Mouse (Mus musculus) fat pad, adult 2 months (tissue): ENCODE results near the gene Nudt8.
"Not testable (repeated sequence)": the region's sequence is repeated elsewhere in the genome, so short reads cannot be mapped to it uniquely, and the experiment has no call there.

Experiments used
- DNase-seq: peaks from one replicate; pipeline ENCODE4 v3.0.0-alpha.2; 2011; ENCODE audit warnings: low read depth, low spot score; ENCODE audit errors: extremely low read depth

Gene Nudt8

DNA sequence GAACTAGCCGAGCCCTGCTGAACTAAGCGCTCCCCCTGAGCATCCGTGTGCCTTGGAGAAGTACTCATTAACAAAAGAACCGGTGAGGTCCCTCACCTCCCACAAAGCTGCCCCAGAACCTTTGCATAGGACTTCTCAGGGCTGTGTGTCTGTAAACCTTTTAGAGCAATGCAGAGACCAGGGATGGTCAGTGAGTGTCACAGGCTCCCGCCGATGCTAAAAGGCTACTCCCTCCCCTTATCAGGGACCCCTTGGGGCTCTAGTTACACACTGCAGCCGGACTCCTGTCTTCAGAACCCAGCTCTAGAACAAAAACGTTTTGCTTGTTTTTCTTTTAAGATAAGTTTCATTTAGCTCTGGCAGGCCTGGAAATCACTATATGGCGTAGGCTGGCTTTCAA is 12.7 kb downstream of the Nudt8 start:
- no peak for DNase-seq

- no peak for DNase-seq
These were observed 14.4 kb downstream of the Nudt8 start for GRCm38 (mm10) chr19:4014802-4015201.

GRCm38 (mm10) chr19:4015635-4016034 is 15.3 kb downstream of the Nudt8 start:
- no peak for DNase-seq

GRCm38 (mm10) chr19:4017921-4018587 is 17.7 kb downstream of the Nudt8 start:
- peak; percentile 65 for DNase-seq

GRCm38 (mm10) chr19:4018743-4019583 is 18.6 kb downstream of the Nudt8 start:
- DNase-seq = peak; percentile 36

GRCm38 (mm10) chr19:4023185-4023584 is 22.8 kb downstream of the Nudt8 start:
- no peak for DNase-seq

GRCm38 (mm10) chr19:4027576-4027975 is 27.2 kb downstream of the Nudt8 start:
- DNase-seq = no peak

DNA sequence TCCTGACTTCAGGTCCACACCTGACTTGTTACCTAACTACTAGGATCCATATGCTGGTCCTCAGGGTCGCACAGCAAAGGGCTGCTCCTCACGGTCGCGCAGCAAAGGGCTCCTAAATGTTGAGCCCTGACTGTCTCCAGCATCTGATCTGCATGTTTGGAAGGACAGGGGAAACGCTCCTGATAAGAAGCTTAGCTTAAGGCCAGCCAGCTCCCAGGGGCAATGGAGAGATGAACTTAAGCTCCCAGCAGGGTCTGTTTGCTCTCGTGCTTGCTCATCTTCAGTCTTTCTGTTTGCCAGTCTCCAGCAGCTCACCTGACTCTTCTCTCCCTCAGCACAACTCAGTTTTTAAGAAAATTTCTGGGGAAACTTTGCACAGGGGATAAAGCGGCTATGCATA is 32.3 kb downstream of the Nudt8 start:
- DNase-seq = no peak

- no peak for DNase-seq
These were observed 32.9 kb downstream of the Nudt8 start for GRCm38 (mm10) chr19:4033298-4033697.

GRCm38 (mm10) chr19:4033742-4034141 is 33.4 kb downstream of the Nudt8 start:
- DNase-seq = no peak

DNA sequence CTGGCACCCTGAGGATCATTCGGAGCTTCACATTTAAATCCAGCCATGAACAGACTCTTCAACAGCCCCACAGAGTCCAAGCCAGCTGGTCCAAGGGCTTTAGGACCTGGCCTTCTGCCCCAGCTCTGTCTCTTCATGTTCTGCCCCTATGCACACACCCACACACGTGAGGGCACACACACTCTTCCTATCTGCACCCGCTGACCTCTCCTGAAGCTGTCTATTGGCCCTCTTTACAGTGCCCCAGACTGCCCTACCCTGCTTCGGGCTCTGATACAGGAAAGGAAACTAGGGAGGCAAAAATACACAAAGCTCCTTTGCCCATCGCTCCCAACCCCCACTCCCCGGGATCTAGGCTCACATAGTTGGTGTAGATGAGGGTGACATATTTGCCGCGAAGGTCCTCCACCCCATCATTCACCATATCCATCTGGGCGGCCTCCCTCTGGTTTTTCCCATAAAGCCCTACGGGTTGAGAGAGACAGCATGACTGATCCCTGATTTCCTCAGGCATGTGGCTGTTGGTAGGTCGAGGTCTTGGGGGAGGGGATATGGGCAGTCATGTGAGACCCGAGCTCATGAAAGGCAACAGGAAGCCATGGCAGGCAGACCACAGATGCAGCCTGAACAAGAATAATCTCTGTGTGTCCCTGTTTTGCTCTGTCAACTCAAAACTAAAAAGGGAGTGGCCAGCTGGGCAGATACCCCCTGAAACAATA is 36.1 kb downstream of the Nudt8 start:
- DNase-seq = no peak

DNA sequence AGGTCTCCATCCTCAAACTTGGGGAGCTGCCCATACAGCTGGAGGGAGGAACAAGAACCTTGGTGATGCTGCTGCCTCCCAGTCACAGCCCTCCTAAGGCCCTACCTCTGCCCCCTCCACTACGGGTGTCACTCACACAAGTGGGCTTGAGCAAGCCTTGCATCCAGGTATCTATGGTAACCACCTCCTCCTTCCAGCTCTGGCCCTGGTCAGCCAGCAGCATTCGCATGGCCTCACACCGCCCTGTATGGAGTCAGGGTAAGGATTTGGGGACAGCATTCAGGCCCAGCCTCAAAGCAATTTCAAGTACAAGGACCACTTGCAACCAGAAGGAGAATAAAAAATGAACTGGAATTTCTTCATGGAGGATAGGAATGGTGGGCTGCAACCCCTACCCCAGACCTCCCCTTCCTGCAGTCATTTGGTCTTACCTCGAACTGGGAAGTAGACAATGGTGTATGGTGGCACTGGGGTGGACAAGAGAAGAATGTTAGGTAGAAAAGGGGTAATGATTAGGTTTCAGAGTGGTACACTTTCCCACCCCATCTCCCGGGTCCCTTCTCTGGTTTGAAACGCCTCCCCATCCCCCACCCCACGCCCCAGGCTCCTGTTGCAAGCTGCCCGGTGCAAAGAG is 36.9 kb downstream of the Nudt8 start:
- not testable (repeated sequence) for DNase-seq

GRCm38 (mm10) chr19:4037788-4038232 is 37.4 kb downstream of the Nudt8 start, which contains the start of gene Gstp1:
Gene Gstp1 (minus strand): TSS chr19:4037985.
- DNase-seq = no peak

- not testable (repeated sequence) for DNase-seq
These were observed 40.6 kb downstream of the Nudt8 start for GRCm38 (mm10) chr19:4040941-4041340.

- not testable (repeated sequence) for DNase-seq
These were observed 41.1 kb downstream of the Nudt8 start for GRCm38 (mm10) chr19:4041500-4041899.

GRCm38 (mm10) chr19:4042124-4042523 is 41.7 kb downstream of the Nudt8 start:
- no peak for DNase-seq

DNA sequence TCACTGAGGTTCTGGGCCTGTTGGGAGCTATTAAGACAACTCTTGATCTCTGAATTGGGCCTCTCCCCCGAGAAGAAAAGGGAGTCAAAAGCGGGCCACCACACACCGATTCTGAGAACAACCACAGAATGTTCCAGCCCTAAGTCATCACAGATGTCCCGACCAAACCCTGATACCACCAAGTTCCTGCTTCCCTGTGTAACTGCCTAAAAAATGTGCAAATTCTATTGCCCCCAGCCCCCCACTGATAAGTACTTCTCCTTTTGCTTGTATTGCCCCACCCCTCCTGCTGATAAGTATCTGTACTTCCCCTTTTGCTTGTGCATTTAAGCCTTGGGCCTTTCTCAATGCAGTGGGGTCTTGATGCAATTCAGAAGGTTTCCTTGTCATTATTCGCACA is 43.7 kb downstream of the Nudt8 start:
- not testable (repeated sequence) for DNase-seq

DNA sequence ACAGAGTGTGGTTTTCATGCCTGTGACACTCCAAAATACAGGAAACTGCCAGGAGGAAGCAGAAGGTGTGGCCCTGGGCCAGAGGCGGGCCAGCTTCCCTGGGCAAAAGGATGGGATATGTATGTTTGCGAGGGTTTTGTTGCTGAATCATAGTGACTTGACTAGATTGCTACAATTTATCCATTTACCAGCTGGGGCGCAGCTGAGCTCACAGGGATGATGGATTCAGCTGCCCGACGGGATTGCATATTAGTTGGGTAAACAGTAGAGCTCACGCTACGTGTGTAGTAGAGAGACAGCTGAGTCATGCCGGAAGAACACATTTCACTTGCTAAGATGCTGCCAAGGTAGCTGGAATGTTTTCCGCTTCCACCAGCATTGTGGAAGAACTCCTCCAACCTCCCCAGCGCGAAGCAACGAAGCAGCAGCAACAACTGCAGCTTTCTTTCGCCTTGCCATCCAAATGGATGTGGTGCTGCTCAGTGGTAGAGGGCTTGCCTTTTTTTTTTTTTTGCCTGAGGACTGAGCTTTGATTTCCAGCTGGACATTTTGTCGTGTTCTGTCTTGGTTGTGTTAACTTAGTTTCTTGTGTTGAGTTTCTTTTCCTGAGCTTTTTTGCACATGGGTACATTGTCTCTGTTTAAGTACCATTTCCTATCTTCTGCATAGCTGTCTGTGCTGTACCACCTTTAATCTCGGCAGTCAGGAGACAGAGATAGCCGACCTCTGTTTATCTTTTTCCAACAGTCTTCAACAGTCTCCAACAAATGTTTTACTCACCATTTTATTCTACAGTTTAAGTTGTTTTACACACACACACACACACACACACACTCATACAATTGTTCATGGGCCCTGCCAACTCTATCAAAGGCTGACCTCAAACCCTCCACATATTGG is 45.8 kb downstream of the Nudt8 start, which contains the start of gene Gstp2:
Gene Gstp2 (minus strand): TSS at position 58 of the 900 bp plus-strand sequence.
- DNase-seq = peak; percentile 83

- DNase-seq = no peak
These were observed 46.5 kb downstream of the Nudt8 start for GRCm38 (mm10) chr19:4046866-4047254.

DNA sequence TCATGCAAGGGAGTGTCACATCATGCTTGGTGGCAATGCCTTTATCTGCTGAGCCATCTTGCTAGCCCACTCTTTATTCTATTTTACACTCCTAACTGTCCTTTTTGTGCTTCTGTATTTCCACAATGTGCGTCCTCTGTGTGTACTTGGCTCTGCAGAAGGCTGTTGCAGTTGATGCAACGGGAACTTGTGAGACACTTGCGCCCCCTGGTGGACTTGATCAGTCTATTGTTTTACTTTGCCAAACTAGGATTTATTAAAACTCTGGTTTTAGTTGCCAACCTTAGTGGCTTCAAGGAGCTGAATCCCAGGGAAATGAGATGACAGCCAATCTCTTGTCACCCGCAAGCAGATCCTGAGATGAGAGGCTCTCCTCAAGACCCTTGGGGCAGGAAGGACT is 47.5 kb downstream of the Nudt8 start:
- DNase-seq = peak; percentile 45
